9 mouse cellular contexts compared by ENCODE assay signal in the genomic region with DNA sequence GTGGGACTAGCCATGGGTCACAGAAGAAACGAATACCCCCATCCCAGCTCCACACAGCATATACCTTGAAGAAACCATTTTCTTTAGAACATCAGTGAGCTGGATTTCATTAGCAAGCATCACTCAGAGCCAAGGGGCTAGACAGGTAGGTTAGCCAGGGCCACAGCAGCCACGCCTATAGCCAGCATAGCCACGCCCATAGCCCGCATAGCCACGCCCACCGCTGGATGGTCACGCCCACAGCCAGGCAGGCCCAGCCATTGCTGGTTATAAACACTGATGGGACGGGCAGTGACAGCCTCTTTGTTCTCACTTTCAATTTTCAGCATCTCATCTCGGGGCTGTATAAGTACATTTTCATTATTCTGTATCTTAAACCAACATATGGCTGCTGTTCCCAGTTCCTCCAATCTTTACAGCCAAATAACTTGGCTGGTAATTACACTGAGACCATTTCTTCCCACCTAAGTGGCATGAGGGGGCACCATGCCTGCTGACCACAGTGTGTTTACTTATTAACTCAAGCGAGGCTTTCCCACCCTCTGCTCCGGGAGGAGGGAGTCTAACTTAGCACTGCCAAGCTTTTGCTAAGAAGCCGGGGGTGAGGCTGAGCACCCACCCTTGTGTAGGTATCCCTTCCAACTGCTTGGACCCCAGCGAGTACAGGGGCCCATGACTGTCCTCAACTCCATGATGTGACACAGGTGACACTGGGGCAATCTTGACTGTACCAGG. TPM values are rescaled to one million over a fixed set of nuclear protein-coding genes. Genes with fewer than 3 reads are reported as not detected.
DNase-seq lines count a peak whose midpoint lies in the region; ATAC-seq lines count a peak whose summit lies in the region.
"Had no signal": no experiment of that assay in that cellular context is flagged by ENCODE, and none has a peak within 500 bp of the region (broad histone marks: within the 10 kb centered on the region; RNA-seq: fewer than 3 reads in every experiment).

No protein-coding gene starts in this region.

- H3K4me2 ChIP-seq in heart, embryonic 12.5 days = no peak overlapping the region

- H3K9me3 ChIP-seq in heart, embryonic 12.5 days (replicated peaks) = 0 out of 2 replicates have a peak, but pooled peaks cover 3% of the 10 kb centered on the region

- WGBS in heart, embryonic 12.5 days = 48% methylated on average over 13 of the region's 13 CpGs

- peak; percentile 55 for DNase-seq in embryo, embryonic 10 days (ENCODE audit: low spot score)
- no peak for DNase-seq in embryo, embryonic 11 days
- peak; percentile 47 for DNase-seq in kidney, adult 18-20 months
- peak; percentile 48 to 64 for DNase-seq in lung, postnatal 4 days
- no peak for DNase-seq in urinary bladder, postnatal 14 days (ENCODE audit: low spot score)
- no peak for DNase-seq in adrenal gland, adult 2 months

- peaks cover 7% of the 10 kb centered on the region; the same call in 1 of the 2 replicates for H3K27me3 ChIP-seq in heart, embryonic 12.5 days (replicated peaks)

- H3K4me1 ChIP-seq in heart, embryonic 12.5 days (replicated peaks) = peaks cover 10% of the 10 kb centered on the region

- ATAC-seq in common myeloid progenitor, adult 5-6 weeks (replicated peaks; ENCODE audit: low read depth, poor library complexity, severe bottlenecking) = peak; percentile 56; the same call in 1 of the 2 replicates
- ATAC-seq in heart, embryonic 12.5 days (ENCODE audit: insufficient number of reproducible peaks, low FRiP score) = no peak
- ATAC-seq: activated CD4-positive, CD25-positive, alpha-beta regulatory T cell, adult 4 months had no signal

- H3K36me3 ChIP-seq in heart, embryonic 12.5 days = no peaks in the 10 kb centered on the region

- H3K27ac ChIP-seq in heart, embryonic 12.5 days (ENCODE audit: poor library complexity, severe bottlenecking) = no peak overlapping the region

- H3K4me3 ChIP-seq in heart, embryonic 12.5 days = no peak overlapping the region

- H3K9ac ChIP-seq in heart, embryonic 12.5 days = no peak overlapping the region

RNA-seq across cellular contexts. Expression of a gene that starts 37.4 kb away (rescaled TPM):
- total RNA-seq in common myeloid progenitor, adult 5-6 weeks (2017) = 3.3 and 3.6 TPM in 2 replicates
- polyA plus RNA-seq in heart, embryonic 12.5 days (2016; fragmentation: Nextera tagmentation; extraction: Ambion mirVana) = 2.0 and 2.3 TPM in 2 replicates
- total RNA-seq in adrenal gland, adult 2 months (2021) = 1 to 10 TPM; 4.7 to 7.7 TPM
- 1.2 and 1.8 TPM in 2 replicates for polyA plus RNA-seq in adrenal gland, adult 2 months (2012; rRNA removed)

Comparison
In these comparisons a context has a peak if more than half of its experiments do, and no peak if none do; other contexts are left out.
1. DNase-seq: peak in embryo, embryonic 10 days (single experiment), kidney, adult 18-20 months (single experiment) and lung, postnatal 4 days (2 of 2); none in embryo, embryonic 11 days (single experiment), urinary bladder, postnatal 14 days (single experiment) and adrenal gland, adult 2 months (single experiment).